Mouse (Mus musculus) layer of hippocampus, adult 9-10 months (tissue): ENCODE results near the gene 9530077C05Rik.

Source experiments
- DNase-seq: peaks from one replicate; pipeline ENCODE4 v3.0.0; 2022; ENCODE audit warnings: low spot score

9530077C05Rik gene

DNA sequence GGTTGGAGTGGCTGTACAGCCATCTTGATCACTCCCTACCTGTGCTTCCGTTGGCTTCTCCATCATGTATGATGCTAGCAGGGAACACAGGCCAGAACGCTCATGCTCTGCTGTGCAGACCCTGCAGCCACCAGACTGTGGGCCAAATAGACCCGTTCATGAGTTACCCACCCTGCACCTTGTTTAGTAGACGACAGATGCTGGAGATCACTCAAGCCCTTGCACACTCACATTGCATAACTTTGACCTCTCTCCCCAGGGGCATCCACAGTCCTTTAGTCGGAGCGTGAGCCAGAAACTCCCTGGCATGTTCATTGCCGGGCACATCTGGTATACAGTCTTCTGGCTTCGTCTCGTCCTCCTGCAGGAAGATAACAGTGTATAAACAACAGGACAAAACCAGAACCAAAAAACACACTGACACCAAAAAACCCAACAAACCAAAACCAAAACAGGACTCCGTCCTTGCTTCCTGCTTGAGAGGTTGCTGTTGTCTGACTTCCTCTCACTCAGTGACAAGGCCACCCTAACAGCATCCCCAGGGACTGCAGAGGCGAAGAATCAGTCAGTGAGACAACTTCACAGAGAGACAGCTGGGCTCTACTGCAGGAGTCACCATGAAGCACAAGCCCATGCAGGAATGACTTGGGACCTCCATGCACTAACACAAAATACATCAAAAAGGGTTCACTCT lies 46.0 kb downstream of the 9530077C05Rik start:
- no peak for DNase-seq

DNA sequence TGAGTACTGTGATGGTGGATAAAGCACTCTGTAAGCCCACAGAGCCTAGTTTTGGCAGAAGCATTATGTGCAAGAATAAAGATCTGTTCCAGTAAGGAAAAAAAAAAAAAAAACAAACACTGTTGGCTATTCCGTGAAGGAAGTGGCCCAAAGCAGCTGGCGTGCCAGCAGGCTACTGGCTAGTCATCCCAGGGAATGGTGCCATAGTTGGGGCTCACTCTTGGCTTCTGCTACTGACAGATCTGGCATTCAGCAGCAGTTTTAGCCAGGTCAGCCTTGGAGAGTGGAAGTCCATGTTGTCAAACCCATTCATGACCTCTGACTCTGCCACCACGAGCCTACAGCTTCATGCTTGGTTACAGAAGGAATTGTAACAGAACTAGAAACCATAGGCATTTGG lies 50.6 kb downstream of the 9530077C05Rik start:
- no peak for DNase-seq

DNA sequence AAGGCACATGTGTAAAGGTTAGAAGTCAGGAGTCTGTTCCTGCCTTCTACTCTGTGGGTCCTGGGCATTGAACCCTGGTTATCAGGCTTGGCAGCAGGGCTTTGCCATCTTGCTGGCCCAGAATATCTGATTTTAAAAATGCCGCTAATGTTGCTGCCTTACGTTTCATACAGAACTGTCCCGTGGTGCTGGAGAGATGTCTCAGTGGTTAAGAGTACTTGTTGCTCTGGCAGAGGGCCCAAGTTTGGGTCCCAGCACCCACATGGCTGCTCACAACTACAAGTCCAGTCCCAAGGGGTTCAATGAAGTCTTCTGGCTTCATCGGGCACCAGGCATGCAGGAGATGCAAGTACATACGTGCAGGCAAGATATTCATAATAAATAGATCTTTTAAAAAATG lies 54.9 kb downstream of the 9530077C05Rik start:
- no peak for DNase-seq

DNA sequence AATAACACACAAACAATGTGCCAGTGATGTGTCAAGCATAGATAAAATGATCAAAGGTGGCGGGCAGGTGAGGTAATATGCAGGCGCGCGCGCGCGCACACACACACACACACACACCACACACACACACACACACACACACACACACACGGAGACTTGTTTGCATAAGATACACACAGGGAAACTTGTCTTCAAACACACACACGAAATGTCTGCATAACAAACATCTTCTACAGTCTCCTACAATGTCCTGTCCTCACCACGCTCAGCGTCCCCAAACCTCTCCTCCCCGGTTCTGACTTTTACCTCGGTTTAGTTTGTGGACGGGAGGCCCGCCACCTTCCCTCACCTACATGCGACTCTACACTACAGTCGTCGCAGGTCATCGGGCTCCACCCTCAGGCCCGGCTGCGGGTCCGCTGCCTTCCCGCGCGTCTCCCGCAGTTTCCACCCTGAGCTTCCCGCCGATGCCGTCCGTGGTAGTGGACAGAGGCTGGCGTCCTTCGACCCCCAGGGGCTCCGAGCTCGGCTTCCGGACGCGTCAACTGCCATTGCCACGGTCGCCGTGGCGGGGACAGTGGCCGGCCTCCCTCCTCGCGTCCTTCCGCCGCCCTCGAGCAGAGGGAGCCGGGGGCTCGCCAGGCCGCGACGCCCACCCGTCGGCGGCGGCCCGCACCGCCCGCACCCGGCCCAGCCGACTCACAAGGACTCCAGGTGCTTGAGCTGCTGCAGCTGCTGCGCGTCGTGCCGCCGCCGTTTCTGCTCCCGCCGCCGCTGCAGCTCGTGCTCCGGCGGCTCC lies 56.3 kb downstream of the 9530077C05Rik start:
- DNase-seq, result no peak

DNA sequence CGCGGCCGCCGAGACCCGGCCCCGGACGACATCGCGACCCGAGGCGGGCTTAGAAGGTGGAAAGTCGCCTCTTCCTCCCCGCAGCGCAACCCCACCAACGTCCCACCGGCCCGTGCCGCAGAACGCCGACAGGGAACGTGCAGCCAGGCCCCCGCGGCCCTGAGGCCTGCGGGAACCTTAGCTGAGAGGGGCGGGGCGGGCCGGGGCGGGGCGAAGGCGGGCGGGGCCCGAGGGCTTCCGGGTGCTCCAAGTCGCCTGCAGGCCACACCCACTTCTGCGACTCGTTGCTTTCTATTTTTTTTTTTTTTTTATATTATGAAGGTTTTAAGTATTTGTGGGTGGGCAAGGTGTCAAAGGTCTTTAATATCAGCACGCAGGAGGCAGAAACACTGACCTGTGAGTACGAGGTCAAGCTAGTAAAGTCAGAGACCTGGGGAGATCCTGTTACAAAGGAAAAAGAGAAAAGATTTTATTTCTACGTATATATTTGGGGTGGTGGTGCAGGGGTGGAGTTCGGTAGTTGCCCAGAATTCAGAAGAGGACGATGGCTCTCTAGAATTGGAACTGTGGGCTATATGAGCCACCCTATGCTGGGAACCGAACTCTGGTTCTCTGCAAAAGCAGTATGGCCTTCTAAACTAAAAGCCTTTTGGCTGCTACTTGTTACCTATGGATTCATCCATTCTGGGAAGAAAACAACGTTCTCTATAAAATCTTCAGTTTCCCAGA lies 57.0 kb downstream of the 9530077C05Rik start:
- DNase-seq, result no peak

DNA sequence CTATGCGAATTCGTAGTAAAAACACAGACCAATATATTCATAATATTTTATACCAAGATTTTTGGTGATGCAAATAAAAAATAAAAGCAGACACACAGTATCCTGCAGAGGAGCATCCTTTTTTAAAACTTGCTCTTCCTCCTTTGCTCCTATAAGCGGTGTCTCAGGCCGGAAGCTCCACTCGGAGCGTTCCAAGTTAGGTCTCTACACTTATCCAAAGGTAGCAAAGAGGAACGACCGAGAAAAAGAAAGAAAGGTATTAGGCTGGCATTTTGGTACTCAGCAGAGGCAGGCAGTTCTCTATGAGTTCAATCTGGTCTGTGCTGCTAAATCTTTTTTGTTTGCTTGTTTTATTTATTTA lies 57.6 kb downstream of the 9530077C05Rik start:
- no peak for DNase-seq

DNA sequence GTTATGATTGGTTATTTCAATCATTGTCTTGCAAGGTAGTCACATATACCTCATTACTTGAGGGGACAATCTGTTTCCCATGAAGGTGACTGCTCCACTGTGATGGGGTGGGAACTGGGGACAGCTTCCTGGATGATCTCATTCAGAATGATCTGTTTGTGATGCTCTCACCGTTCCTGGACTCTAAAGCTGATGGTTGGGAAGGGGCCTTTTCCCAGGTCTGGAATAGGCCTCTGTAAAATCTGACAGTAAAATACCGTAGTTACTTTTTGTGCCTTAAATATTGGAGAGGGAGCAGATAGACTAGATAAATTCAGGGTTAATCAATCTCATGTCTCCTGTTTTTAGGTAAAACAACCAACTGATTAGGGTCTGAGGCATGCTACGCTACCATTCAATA lies 58.3 kb downstream of the 9530077C05Rik start, which contains the start of gene Rp9:
Gene Rp9 (minus strand): TSS at position 101 of the 400 bp plus-strand sequence.
- DNase-seq, result no peak

DNA sequence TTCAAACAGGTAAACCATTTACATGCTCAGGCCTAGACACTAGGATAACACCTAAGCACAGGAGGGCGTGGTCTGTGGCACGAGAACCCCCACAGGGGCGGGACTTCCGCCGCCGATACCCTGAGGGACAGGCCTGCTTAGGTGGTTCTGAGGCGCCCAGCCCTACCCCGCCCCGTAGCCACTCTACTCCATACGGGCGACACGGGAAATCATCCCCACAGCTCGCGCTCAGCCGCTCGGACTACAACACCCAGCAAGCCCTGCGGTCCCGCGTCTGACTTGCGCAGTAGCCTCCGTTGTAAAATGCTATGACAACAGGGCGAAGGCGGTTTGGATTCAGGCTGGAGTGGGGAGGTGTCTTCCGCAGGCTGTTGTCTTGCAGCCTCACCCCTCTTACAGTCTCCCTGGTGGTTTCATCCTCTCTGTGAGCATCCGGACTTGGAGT lies 64.1 kb downstream of the 9530077C05Rik start, which contains the start of gene Bbs9:
Gene Bbs9 (plus strand): TSS at position 292 of the 445 bp plus-strand sequence.
- peak; percentile 92 for DNase-seq

DNA sequence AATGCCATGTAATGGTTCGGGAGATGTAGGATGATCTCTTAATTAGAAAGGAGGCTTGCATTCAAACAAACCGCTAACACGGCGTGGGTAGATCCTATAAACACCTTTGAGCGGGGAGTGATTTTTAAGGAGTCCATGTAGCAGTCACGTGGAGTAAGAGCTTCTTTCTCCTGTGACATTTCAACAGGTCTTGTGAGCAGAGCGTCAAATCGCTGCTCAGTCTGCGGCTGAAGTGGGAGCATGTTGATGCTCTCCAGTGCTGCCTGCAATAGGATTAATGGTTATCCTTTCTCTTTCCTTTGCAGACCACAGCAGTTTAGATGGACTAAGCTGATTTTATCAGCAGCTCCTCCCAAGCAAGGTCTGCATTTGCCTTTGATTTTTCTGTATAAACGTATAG lies 65.0 kb downstream of the 9530077C05Rik start:
- DNase-seq, result no peak

DNA sequence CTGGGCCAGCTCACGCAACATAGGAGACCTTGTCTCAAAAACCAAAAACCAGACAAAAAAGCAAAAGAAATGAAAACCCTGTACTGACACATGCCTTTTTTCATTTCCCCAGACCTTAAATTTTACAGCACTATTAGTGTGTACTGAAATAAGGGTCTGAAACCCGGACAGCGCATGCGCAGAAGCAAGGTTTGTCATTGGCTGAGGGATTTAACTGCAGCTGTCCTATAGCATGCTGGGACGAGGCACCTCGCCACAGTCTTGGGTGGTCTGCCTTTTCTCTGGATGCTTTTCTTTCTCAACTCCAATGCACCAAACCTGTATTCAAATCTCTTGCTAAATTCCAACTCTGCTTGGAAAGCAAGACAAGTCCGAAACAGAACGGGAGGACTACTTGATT lies 67.6 kb downstream of the 9530077C05Rik start:
- no peak for DNase-seq

DNA sequence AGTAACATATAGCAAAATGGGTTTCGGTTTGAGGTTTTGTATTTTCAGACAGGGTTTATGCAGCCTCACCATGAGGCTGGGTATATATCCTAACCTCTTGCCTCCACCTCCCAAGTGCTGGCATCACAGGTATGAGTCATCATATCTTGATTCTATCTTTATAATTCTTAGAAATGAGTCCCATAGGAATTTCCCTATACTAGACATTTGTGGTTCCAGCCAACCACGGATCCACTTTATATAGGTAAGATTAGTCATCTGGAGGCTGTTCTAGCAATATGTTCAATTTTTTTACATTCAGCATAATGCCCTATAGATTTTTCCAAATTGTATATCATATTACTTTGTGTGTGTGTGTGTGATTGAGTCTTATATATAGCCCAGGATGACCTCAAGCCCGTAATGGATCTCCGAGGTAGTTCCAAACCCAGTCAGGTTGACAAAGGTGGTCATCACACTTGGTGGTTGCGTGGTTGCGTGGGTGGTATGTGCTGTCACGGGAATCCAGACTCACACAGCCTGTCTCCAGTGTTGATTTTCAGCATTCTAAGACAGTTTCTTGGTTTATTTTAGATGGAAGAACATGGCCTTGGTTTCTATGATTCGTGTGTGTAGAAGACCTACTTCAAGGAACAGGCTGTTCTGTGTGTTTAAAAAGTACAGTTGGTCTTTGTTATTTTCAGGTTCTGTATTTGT lies 72.7 kb downstream of the 9530077C05Rik start:
- no peak for DNase-seq

DNA sequence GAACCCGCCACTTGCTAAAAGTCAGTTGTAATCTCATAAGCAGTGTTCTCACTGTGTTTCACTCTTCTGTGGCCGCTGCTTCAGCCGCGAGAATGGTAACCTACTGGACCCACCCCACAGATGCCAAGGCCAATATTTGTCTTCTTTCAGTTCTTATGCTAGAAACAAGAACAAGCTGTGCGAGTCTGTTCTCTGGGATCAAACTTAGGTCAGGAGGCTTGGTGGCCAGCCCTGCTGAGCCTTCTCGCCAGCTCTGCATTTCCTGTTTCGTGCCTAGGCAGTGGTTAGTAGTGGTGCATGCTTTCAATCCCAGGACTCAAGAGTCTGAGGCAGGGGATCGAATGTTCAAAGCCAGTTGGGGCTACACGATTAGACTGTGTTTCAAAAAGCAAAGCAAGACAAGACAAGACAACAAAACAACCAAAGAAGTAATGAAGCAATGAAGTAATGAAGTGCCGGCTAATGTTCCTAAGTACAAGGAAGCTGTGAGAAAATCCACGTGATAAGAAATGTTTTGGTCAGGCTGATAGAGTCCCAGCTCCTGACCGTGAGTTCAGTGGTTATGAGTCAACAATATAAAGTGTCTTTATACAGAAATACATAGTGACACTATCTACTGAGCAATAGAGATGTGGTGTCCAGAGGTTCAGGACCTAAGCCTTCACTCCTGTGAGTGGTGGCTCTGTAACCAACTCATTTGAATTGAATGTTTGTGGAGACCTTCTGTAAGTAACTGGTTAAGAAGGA lies 73.4 kb downstream of the 9530077C05Rik start:
- DNase-seq, result no peak

DNA sequence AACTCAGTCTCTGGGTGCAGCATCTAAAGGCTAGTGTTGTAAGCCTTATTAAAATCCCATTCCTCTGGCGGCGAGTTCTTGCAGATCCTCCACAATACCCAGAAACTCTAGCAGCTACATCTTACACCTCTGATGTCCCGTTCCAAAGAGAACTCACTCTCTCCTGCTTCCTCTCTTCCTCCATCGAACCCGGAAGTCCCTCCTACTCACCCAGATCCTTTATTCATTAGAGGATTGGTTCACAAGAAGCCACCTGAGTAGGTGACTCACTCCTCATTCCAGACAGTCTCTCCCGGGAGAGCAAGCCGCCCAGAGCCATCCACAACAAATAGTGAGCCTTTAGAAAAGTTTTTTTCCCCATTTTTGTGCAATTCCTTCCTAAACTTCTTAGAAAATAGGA lies 74.9 kb downstream of the 9530077C05Rik start:
- DNase-seq, result no peak

DNA sequence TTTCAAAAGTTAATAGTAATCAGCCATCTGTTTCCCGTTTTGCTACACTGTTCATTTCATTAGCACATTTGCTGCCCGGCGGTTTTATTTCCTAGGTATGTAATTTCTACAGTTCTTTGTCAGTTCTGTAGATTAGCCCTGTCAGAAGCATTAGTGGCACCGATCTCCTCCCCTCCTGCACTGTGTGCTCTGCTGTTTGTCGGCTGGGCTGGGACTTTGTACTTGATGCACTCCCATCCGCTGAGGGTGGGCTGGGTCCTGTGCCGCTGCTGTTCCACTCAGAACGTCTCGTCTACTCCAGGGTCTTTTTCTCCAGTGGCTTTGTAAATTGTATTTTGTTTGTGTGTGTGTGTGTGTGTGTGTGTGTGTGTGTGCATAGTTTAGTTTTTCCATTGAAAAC lies 77.7 kb downstream of the 9530077C05Rik start:
- DNase-seq, result no peak
